Comparison of ENCODE assay signal across 13 mouse cellular contexts in genomic region chr6:91486736-91487453, GRCm38 (mm10).
"Had no signal": no experiment of that assay in that cellular context is flagged by ENCODE, and none has a peak within 500 bp of the region (broad histone marks: within the 10 kb centered on the region; RNA-seq: fewer than 3 reads in every experiment).

No protein-coding gene starts in this region.

- H3K4me2 ChIP-seq: limb, embryonic 12.5 days; liver, embryonic 15.5 days; neural tube, embryonic 15.5 days had no signal

- DNase-seq: kidney, postnatal 25 days; liver; lung, adult 2 months; lung, postnatal 10 days; lung, postnatal 4 days; midbrain, embryonic 14.5 days; thymus, adult 18-20 months; thymus, postnatal 14 days had no signal

- H3K4me1 ChIP-seq: limb, embryonic 12.5 days; liver, embryonic 15.5 days; midbrain, embryonic 10.5 days; neural tube, embryonic 15.5 days had no signal

- H3K27ac ChIP-seq: limb, embryonic 12.5 days; liver, embryonic 15.5 days; midbrain, embryonic 10.5 days; neural tube, embryonic 15.5 days had no signal

- H3K27me3 ChIP-seq: limb, embryonic 12.5 days; liver, embryonic 15.5 days; neural tube, embryonic 15.5 days had no signal

- H3K9ac ChIP-seq: limb, embryonic 12.5 days; liver, embryonic 15.5 days; neural tube, embryonic 15.5 days had no signal

- H3K9me3 ChIP-seq: limb, embryonic 12.5 days; liver, embryonic 15.5 days; midbrain, embryonic 10.5 days; neural tube, embryonic 15.5 days had no signal

- H3K4me3 ChIP-seq: limb, embryonic 12.5 days; liver, embryonic 15.5 days; midbrain, embryonic 10.5 days; myocyte; neural tube, embryonic 15.5 days had no signal
